Mouse (Mus musculus): ENCODE data around the gene Ugt1a8.
"Not testable (repeated sequence)": the region's sequence is repeated elsewhere in the genome, so short reads cannot be mapped to it uniquely, and the experiment has no call there.

The Ugt1a8 gene

GRCm38 (mm10) chr1:88224029-88224776 lies 136.6 kb downstream of the Ugt1a8 start:
- no peak for DNase-seq

- not testable (repeated sequence) for DNase-seq
Measured at GRCm38 (mm10) chr1:88225301-88225700, 137.7 kb downstream of the Ugt1a8 start.

GRCm38 (mm10) chr1:88225741-88226140 lies 138.1 kb downstream of the Ugt1a8 start:
- no peak for DNase-seq

GRCm38 (mm10) chr1:88226670-88227379 lies 139.2 kb downstream of the Ugt1a8 start, which contains the start of gene Mroh2a:
Gene Mroh2a, plus strand, starts transcription at chr1:88226986.
- DNase-seq: no peak

- no peak for DNase-seq
Measured at GRCm38 (mm10) chr1:88227482-88227881, 139.9 kb downstream of the Ugt1a8 start.

GRCm38 (mm10) chr1:88228121-88228520 lies 140.5 kb downstream of the Ugt1a8 start:
- DNase-seq: no peak

GRCm38 (mm10) chr1:88229566-88229965 lies 142.0 kb downstream of the Ugt1a8 start:
- no peak for DNase-seq

GRCm38 (mm10) chr1:88229986-88230385 lies 142.4 kb downstream of the Ugt1a8 start:
- no peak for DNase-seq

- DNase-seq: no peak
Measured at GRCm38 (mm10) chr1:88230421-88230820, 142.8 kb downstream of the Ugt1a8 start.

GRCm38 (mm10) chr1:88230981-88231802 lies 143.6 kb downstream of the Ugt1a8 start:
- no peak for DNase-seq

GRCm38 (mm10) chr1:88231803-88232499 lies 144.3 kb downstream of the Ugt1a8 start:
- no peak for DNase-seq

GRCm38 (mm10) chr1:88232664-88233380 lies 145.2 kb downstream of the Ugt1a8 start:
- DNase-seq: no peak

GRCm38 (mm10) chr1:88233421-88234247 lies 146.0 kb downstream of the Ugt1a8 start:
- no peak for DNase-seq

GRCm38 (mm10) chr1:88234248-88234610 lies 146.6 kb downstream of the Ugt1a8 start:
- DNase-seq: no peak

GRCm38 (mm10) chr1:88234646-88235045 lies 147.0 kb downstream of the Ugt1a8 start:
- no peak for DNase-seq

GRCm38 (mm10) chr1:88235046-88235893 lies 147.7 kb downstream of the Ugt1a8 start:
- DNase-seq: no peak

- DNase-seq: no peak
Measured at GRCm38 (mm10) chr1:88235894-88236415, 148.3 kb downstream of the Ugt1a8 start.

- no peak for DNase-seq
Measured at GRCm38 (mm10) chr1:88237311-88237710, 149.7 kb downstream of the Ugt1a8 start.

GRCm38 (mm10) chr1:88238771-88239170 lies 151.2 kb downstream of the Ugt1a8 start:
- DNase-seq: no peak

GRCm38 (mm10) chr1:88240072-88240471 lies 152.5 kb downstream of the Ugt1a8 start:
- no peak for DNase-seq
